10 mouse cellular contexts compared by ENCODE assay signal in the genomic region with DNA sequence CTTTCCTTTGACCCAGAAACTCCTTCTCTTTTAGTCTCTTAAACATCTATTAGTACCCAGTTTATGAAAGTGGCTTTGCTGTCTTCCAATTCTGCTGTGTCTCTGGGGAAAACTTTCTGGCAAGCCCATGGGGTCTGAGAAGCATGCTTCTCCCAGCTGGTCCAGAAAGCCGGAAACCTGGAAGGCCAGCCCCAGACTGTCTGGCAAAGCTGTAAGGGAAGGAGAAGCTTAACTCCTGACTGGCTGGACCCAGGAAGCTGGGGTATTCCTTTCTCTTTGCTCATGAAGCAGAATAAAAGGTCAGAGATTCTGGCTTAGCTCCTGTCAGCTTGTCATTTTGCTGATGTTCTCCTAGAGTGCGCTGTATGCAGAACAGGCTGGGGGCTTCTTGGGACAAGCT.
DNase-seq lines count a peak whose midpoint lies in the region; TF ChIP-seq lines count a peak whose summit lies in the region.
"Had no signal": no experiment of that assay in that cellular context is flagged by ENCODE, and none has a peak within 500 bp of the region (broad histone marks: within the 10 kb centered on the region; RNA-seq: fewer than 3 reads in every experiment).

No protein-coding gene starts in this region.

- no peak overlapping the region for H3K4me3 ChIP-seq in layer of hippocampus, adult 2 months
- no peak overlapping the region for H3K4me3 ChIP-seq in kidney, adult 2 months (ENCODE audit: insufficient read depth, low read depth, low read length)
- H3K4me3 ChIP-seq: megakaryocyte, embryonic 14.5 days had no signal

- H3K36me3 ChIP-seq in kidney, adult 2 months (ENCODE audit: control insufficient read depth, insufficient read depth, low read length), result no peaks in the 10 kb centered on the region
- H3K36me3 ChIP-seq: G1E had no signal

- TF ChIP-seq CTCF in layer of hippocampus, adult 2 months (conservative IDR thresholded peaks at IDR 0.05), result no peak
- no peak for TF ChIP-seq CTCF in kidney, adult 2 months (conservative IDR thresholded peaks at IDR 0.05; ENCODE audit: insufficient read depth, insufficient read length, low read depth, low read length)

- H3K27me3 ChIP-seq in kidney, adult 2 months (replicated peaks; ENCODE audit: control insufficient read depth, insufficient read depth, low read length), result no peaks in the 10 kb centered on the region
- H3K27me3 ChIP-seq: megakaryocyte, embryonic 14.5 days had no signal

- H3K4me1 ChIP-seq in kidney, adult 2 months (ENCODE audit: control insufficient read depth, insufficient read depth, low read length), result no peaks in the 10 kb centered on the region
- H3K4me1 ChIP-seq: megakaryocyte, embryonic 14.5 days had no signal

- DNase-seq in layer of hippocampus, adult 2 months (ENCODE audit: low spot score in 2 of 2), result peak; percentile 23 to 29
- DNase-seq in layer of hippocampus, adult 18-20 months (ENCODE audit: low spot score in 2 of 2), result no peak
- DNase-seq in adrenal gland, postnatal 10 days, result peak; percentile 78
- peak; percentile 64 for DNase-seq in gastrocnemius, postnatal 10 days
- peak; percentile 82 for DNase-seq in kidney, adult 2 months
- DNase-seq in ovary, postnatal 36 days (ENCODE audit: low spot score), result peak; percentile 29
- DNase-seq in spleen, postnatal 4 days (ENCODE audit: low spot score in 2 of 2), result no peak
- no peak for DNase-seq in B cell, adult 2 months

- TF ChIP-seq POLR2A in kidney, adult 2 months (IDR thresholded peaks at IDR 0.05; ENCODE audit: low read depth, low read length), result no peak

- WGBS in kidney, adult 2 months, result 40% methylated on average over 2 of the region's 2 CpGs

- H3K27ac ChIP-seq in layer of hippocampus, adult 2 months, result peak overlapping the region; percentile 40; the same call in 1 of the 2 replicates
- H3K27ac ChIP-seq in kidney, adult 2 months (ENCODE audit: insufficient read depth, low read depth, low read length), result no peak overlapping the region

Comparison
In these comparisons a context has a peak if more than half of its experiments do, and no peak if none do; other contexts are left out.
1. DNase-seq: peak in layer of hippocampus, adult 2 months (2 of 2), adrenal gland, postnatal 10 days (single experiment), gastrocnemius, postnatal 10 days (single experiment), kidney, adult 2 months (single experiment) and ovary, postnatal 36 days (single experiment); none in layer of hippocampus, adult 18-20 months (0 of 2), spleen, postnatal 4 days (0 of 2) and B cell, adult 2 months (0 of 2).